Comparison of ENCODE assay signal across 23 mouse cellular contexts in the genomic region with DNA sequence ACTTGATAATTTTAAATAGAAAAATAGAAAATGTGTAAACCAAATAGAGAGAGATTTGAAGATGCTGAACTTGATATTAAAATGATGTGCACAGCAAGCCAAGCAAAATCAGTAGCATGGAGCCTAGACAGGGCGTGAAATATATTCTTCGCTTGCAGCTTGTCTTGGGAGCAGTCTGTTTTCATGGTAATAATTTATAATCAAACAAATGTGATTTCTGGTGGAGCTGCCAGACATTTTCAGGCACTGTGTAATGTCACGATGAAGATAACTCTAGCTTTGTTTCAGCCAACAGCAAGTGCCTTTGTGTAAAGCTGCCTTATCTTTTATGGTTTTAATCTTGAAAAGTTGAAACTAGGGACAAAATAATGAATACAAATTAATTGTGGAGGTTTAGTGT.
DNase-seq lines count a peak whose midpoint lies in the region; ATAC-seq and TF ChIP-seq lines count a peak whose summit lies in the region.
"Had no signal": no experiment of that assay in that cellular context is flagged by ENCODE, and none has a peak within 500 bp of the region (broad histone marks: within the 10 kb centered on the region; RNA-seq: fewer than 3 reads in every experiment).

No protein-coding gene starts in this region.

- WGBS in forebrain, embryonic 14.5 days, result 70% methylated on average over 3 of the region's 3 CpGs
- WGBS in forebrain, embryonic 11.5 days, result 87% methylated on average over 3 of the region's 3 CpGs
- 45% methylated on average over 3 of the region's 3 CpGs for WGBS in forebrain, postnatal 0 days
- 82% methylated on average over 3 of the region's 3 CpGs for WGBS in forebrain, embryonic 13.5 days
- WGBS in midbrain, embryonic 14.5 days, result 46% methylated on average over 3 of the region's 3 CpGs
- WGBS in midbrain, postnatal 0 days, result 58% methylated on average over 3 of the region's 3 CpGs

- H3K36me3 ChIP-seq in forebrain, embryonic 14.5 days (ENCODE audit: control insufficient read depth, insufficient read depth, low read length), result no peaks in the 10 kb centered on the region
- no peaks in the 10 kb centered on the region for H3K36me3 ChIP-seq in forebrain, embryonic 11.5 days (ENCODE audit: control insufficient read depth, insufficient read depth, low read length)
- H3K36me3 ChIP-seq in forebrain, postnatal 0 days (ENCODE audit: insufficient read depth), result no peaks in the 10 kb centered on the region
- H3K36me3 ChIP-seq in forebrain, embryonic 13.5 days (ENCODE audit: poor library complexity, severe bottlenecking), result no peaks in the 10 kb centered on the region
- H3K36me3 ChIP-seq in midbrain, embryonic 14.5 days (ENCODE audit: control insufficient read depth, insufficient read depth, low read length), result no peaks in the 10 kb centered on the region
- H3K36me3 ChIP-seq in midbrain, postnatal 0 days (ENCODE audit: insufficient read depth, low read length), result no peaks in the 10 kb centered on the region
- H3K36me3 ChIP-seq: embryonic facial prominence, embryonic 12.5 days; embryonic facial prominence, embryonic 15.5 days; heart, embryonic 10.5 days; heart, embryonic 13.5 days; hindbrain, embryonic 12.5 days; hindbrain, embryonic 15.5 days had no signal

- no peaks in the 10 kb centered on the region for H3K9me3 ChIP-seq in forebrain, embryonic 14.5 days (replicated peaks; ENCODE audit: control insufficient read depth, low read length)
- H3K9me3 ChIP-seq in forebrain, embryonic 11.5 days (ENCODE audit: control insufficient read depth, low read length), result no peaks in the 10 kb centered on the region
- H3K9me3 ChIP-seq in forebrain, postnatal 0 days (ENCODE audit: low read length), result no peaks in the 10 kb centered on the region
- H3K9me3 ChIP-seq in forebrain, embryonic 13.5 days (replicated peaks), result no peaks in the 10 kb centered on the region
- no peaks in the 10 kb centered on the region for H3K9me3 ChIP-seq in midbrain, embryonic 14.5 days (ENCODE audit: control insufficient read depth, low read length)
- H3K9me3 ChIP-seq in midbrain, postnatal 0 days (ENCODE audit: low read length), result no peaks in the 10 kb centered on the region
- H3K9me3 ChIP-seq: embryonic facial prominence, embryonic 12.5 days; embryonic facial prominence, embryonic 15.5 days; heart, embryonic 10.5 days; heart, embryonic 13.5 days; hindbrain, embryonic 12.5 days; hindbrain, embryonic 15.5 days had no signal

- DNase-seq in forebrain, embryonic 14.5 days (ENCODE audit: low spot score), result peak; percentile 47
- no peak for DNase-seq in forebrain, embryonic 11.5 days (ENCODE audit: low spot score)
- DNase-seq in forebrain, postnatal 0 days, result peak; percentile 49
- DNase-seq in midbrain, embryonic 14.5 days, result peak; percentile 26
- no peak for DNase-seq in midbrain, postnatal 0 days (ENCODE audit: low spot score)
- DNase-seq: adrenal gland, adult 8-10 months; adrenal gland, postnatal 25 days; cerebellum, adult 11 months; cerebellum, adult 2 months; cerebellum, adult 9-11 months; cerebellum, postnatal 25 days; gastrocnemius, postnatal 10 days; gastrocnemius, postnatal 36 days; heart, adult 2 months had no signal

- ATAC-seq in forebrain, embryonic 14.5 days, result no peak
- no peak for ATAC-seq in forebrain, embryonic 11.5 days (replicated peaks; ENCODE audit: low FRiP score)
- peak; percentile 85 for ATAC-seq in forebrain, postnatal 0 days
- no peak; the same call in 1 of the 2 replicates for ATAC-seq in forebrain, embryonic 13.5 days
- no peak for ATAC-seq in midbrain, embryonic 14.5 days (ENCODE audit: low FRiP score, low TSS enrichment)
- no peak for ATAC-seq in midbrain, postnatal 0 days (ENCODE audit: low FRiP score)
- ATAC-seq: activated CD4-positive, CD25-positive, alpha-beta regulatory T cell, adult 4 months; intestine, postnatal 0 days had no signal

- H3K9ac ChIP-seq in forebrain, embryonic 14.5 days (ENCODE audit: low read length), result no peak overlapping the region
- no peak overlapping the region for H3K9ac ChIP-seq in forebrain, embryonic 11.5 days (ENCODE audit: low read length)
- H3K9ac ChIP-seq in forebrain, postnatal 0 days, result no peak overlapping the region
- no peak overlapping the region for H3K9ac ChIP-seq in forebrain, embryonic 13.5 days
- no peak overlapping the region for H3K9ac ChIP-seq in midbrain, embryonic 14.5 days (replicated peaks; ENCODE audit: low read length)
- H3K9ac ChIP-seq in midbrain, postnatal 0 days (replicated peaks; ENCODE audit: low read length, poor library complexity, severe bottlenecking), result no peak overlapping the region
- H3K9ac ChIP-seq: embryonic facial prominence, embryonic 12.5 days; embryonic facial prominence, embryonic 15.5 days; heart, embryonic 13.5 days; hindbrain, embryonic 12.5 days; hindbrain, embryonic 15.5 days had no signal

- TF ChIP-seq CTCF in forebrain, postnatal 0 days (IDR thresholded peaks at IDR 0.05; ENCODE audit: low read depth), result no peak
- TF ChIP-seq CTCF in midbrain, postnatal 0 days (IDR thresholded peaks at IDR 0.05), result no peak

- no peak overlapping the region for H3K4me2 ChIP-seq in forebrain, embryonic 14.5 days (ENCODE audit: low read length)
- H3K4me2 ChIP-seq in forebrain, embryonic 11.5 days (ENCODE audit: low read depth, low read length, severe bottlenecking), result no peak overlapping the region
- no peak overlapping the region for H3K4me2 ChIP-seq in forebrain, postnatal 0 days (ENCODE audit: low read depth)
- no peak overlapping the region for H3K4me2 ChIP-seq in forebrain, embryonic 13.5 days
- H3K4me2 ChIP-seq in midbrain, embryonic 14.5 days (ENCODE audit: low read length), result no peak overlapping the region
- no peak overlapping the region for H3K4me2 ChIP-seq in midbrain, postnatal 0 days (ENCODE audit: low read depth, low read length, poor library complexity, severe bottlenecking)
- H3K4me2 ChIP-seq: embryonic facial prominence, embryonic 12.5 days; embryonic facial prominence, embryonic 15.5 days; heart, embryonic 13.5 days; hindbrain, embryonic 12.5 days; hindbrain, embryonic 15.5 days had no signal

- H3K4me3 ChIP-seq in forebrain, embryonic 14.5 days (ENCODE audit: low read depth, low read length), result no peak overlapping the region
- no peak overlapping the region for H3K4me3 ChIP-seq in forebrain, embryonic 11.5 days (ENCODE audit: low read depth, low read length)
- H3K4me3 ChIP-seq in forebrain, postnatal 0 days (ENCODE audit: low read depth, low read length), result no peak overlapping the region
- no peak overlapping the region for H3K4me3 ChIP-seq in forebrain, embryonic 13.5 days
- no peak overlapping the region for H3K4me3 ChIP-seq in midbrain, embryonic 14.5 days (replicated peaks; ENCODE audit: low read depth, low read length)
- no peak overlapping the region for H3K4me3 ChIP-seq in midbrain, postnatal 0 days (ENCODE audit: low read depth, low read length)
- H3K4me3 ChIP-seq: embryonic facial prominence, embryonic 12.5 days; embryonic facial prominence, embryonic 15.5 days; heart, adult 2 months; heart, embryonic 10.5 days; heart, embryonic 13.5 days; hindbrain, embryonic 12.5 days; hindbrain, embryonic 15.5 days had no signal

- no peaks in the 10 kb centered on the region for H3K27me3 ChIP-seq in forebrain, embryonic 14.5 days (replicated peaks; ENCODE audit: control insufficient read depth, insufficient read depth, low read length)
- no peaks in the 10 kb centered on the region for H3K27me3 ChIP-seq in forebrain, embryonic 11.5 days (ENCODE audit: control insufficient read depth, insufficient read depth, low read length)
- H3K27me3 ChIP-seq in forebrain, postnatal 0 days (ENCODE audit: insufficient read depth, low read length), result no peaks in the 10 kb centered on the region
- no peaks in the 10 kb centered on the region for H3K27me3 ChIP-seq in forebrain, embryonic 13.5 days
- no peaks in the 10 kb centered on the region for H3K27me3 ChIP-seq in midbrain, embryonic 14.5 days (ENCODE audit: control insufficient read depth, insufficient read depth, low read length)
- no peaks in the 10 kb centered on the region for H3K27me3 ChIP-seq in midbrain, postnatal 0 days (ENCODE audit: insufficient read depth, low read length)
- H3K27me3 ChIP-seq: embryonic facial prominence, embryonic 12.5 days; embryonic facial prominence, embryonic 15.5 days; heart, embryonic 13.5 days; hindbrain, embryonic 12.5 days; hindbrain, embryonic 15.5 days had no signal

- peaks cover 9% of the 10 kb centered on the region for H3K4me1 ChIP-seq in forebrain, embryonic 14.5 days (ENCODE audit: control insufficient read depth, insufficient read depth, low read length)
- no peaks in the 10 kb centered on the region for H3K4me1 ChIP-seq in forebrain, embryonic 11.5 days (replicated peaks; ENCODE audit: control insufficient read depth, insufficient read depth, low read length)
- H3K4me1 ChIP-seq in forebrain, postnatal 0 days (ENCODE audit: insufficient read depth), result peaks cover 8% of the 10 kb centered on the region; the same call in 1 of the 2 replicates
- peaks cover 14% of the 10 kb centered on the region for H3K4me1 ChIP-seq in forebrain, embryonic 13.5 days
- H3K4me1 ChIP-seq in midbrain, embryonic 14.5 days (ENCODE audit: control insufficient read depth, insufficient read depth, low read length), result 0 out of 2 replicates have a peak, but pooled peaks cover 6% of the 10 kb centered on the region
- 0 out of 2 replicates have a peak, but pooled peaks cover 2% of the 10 kb centered on the region for H3K4me1 ChIP-seq in midbrain, postnatal 0 days (ENCODE audit: insufficient read depth, low read length)
- H3K4me1 ChIP-seq: embryonic facial prominence, embryonic 12.5 days; embryonic facial prominence, embryonic 15.5 days; heart, embryonic 10.5 days had no signal

- H3K27ac ChIP-seq in forebrain, embryonic 14.5 days (ENCODE audit: low read depth, low read length), result no peak overlapping the region
- no peak overlapping the region for H3K27ac ChIP-seq in forebrain, embryonic 11.5 days (ENCODE audit: low read depth, low read length)
- no peak overlapping the region for H3K27ac ChIP-seq in forebrain, postnatal 0 days (ENCODE audit: low read depth, low read length)
- no peak overlapping the region for H3K27ac ChIP-seq in forebrain, embryonic 13.5 days
- no peak overlapping the region for H3K27ac ChIP-seq in midbrain, embryonic 14.5 days (replicated peaks; ENCODE audit: low read depth, low read length)
- no peak overlapping the region for H3K27ac ChIP-seq in midbrain, postnatal 0 days (ENCODE audit: low read depth, low read length)
- H3K27ac ChIP-seq: embryonic facial prominence, embryonic 12.5 days; embryonic facial prominence, embryonic 15.5 days; heart, adult 2 months; heart, embryonic 10.5 days; heart, embryonic 13.5 days; hindbrain, embryonic 12.5 days; hindbrain, embryonic 15.5 days had no signal

Comparison
In these comparisons a context has a peak if more than half of its experiments do, and no peak if none do; other contexts are left out.
1. DNase-seq: peak in forebrain, embryonic 14.5 days (single experiment), forebrain, postnatal 0 days (single experiment) and midbrain, embryonic 14.5 days (single experiment); none in forebrain, embryonic 11.5 days (single experiment) and midbrain, postnatal 0 days (single experiment).